Mouse (Mus musculus) left cerebral cortex, adult 2 months (tissue): ENCODE measurements around the gene Iqsec1. TPM values are rescaled to one million over a fixed set of nuclear protein-coding genes. Genes with fewer than 3 reads are reported as not detected.

Experiments
- DNase-seq, 2 experiments: peaks; one replicate each; pipeline ENCODE4 v3.0.0; 2021 to 2022; ENCODE audit warnings: low spot score in 2 of 2, mixed read lengths in 1 of 2; ENCODE audit errors: extremely low spot score in 1 of 2
- H3K27ac ChIP-seq: fragments of 200-600 bp; 2 replicates; pipeline ENCODE4 v1.8.1; 2022
- H3K4me3 ChIP-seq: fragments of 200-600 bp; 2 replicates; pipeline ENCODE4 v1.8.1; 2022
- CTCF ChIP-seq: fragments of 200-600 bp; IDR thresholded peaks from 2 replicates; pipeline ENCODE4 v1.8.1; 2022; ENCODE audit warnings: antibody characterized with exemption, mild to moderate bottlenecking, moderate library complexity
- intact Hi-C: fragments of 180-260 bp; cut with DNase I; formaldehyde crosslinking; loops from one replicate; pipeline ENCODE4 v1.15.1; 2025
- total RNA-seq, 2 experiments: library from RNA; stranded (reverse); gene quantifications; 2 replicates each; pipeline ENCODE4 v1.2.3; 2021

Gene Iqsec1
- total RNA-seq, 2 experiments from 2014 or later: 369 to 377 TPM

DNA sequence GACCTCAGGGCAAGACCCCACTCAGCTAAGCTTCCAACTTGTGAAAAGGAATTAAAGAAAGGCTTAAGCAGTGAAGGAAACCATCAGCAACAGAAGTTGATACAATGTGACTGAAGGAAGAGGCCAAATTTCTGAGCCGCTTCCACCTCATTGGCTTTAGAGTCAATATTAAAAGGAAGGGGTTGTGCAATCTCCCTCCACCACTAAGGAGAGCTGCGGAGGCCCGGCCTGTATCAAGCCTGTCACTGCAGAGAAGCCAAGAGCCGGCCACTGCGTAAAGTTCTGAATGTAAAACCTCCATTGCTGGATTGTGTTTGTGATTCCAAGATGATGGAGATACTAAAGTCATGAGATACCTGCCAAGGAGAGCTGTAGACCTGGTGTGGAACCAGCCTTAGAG is 199.0 kb downstream of the Iqsec1 start:
- intact Hi-C loops: no loop called here
- TF ChIP-seq CTCF: no peak
- Histone ChIP-seq H3K27ac (no peak overlapping the region), H3K4me3 (no peak overlapping the region)
- DNase-seq: no peak

DNA sequence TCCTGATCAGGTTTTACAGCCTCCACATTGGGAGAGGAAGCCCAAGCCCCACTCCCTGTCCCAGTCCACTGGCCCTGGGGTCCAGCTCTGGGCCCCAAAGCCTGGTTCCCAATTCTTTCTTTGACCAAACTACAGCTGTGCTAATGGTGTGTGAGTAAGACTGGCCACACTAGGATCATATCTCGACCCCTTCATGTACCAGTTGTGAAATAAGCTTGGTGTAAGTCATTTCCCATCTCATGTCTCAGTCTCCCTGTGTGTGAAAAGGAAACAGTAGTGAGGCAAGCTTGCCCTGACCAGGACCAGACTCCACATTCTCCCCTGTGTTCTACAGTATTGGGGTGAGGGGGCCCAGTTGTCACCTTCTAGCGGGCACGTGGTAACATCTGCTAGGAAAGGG is 200.9 kb downstream of the Iqsec1 start:
- TF ChIP-seq CTCF: no peak
- DNase-seq: no peak
- Histone ChIP-seq H3K4me3 (no peak overlapping the region), H3K27ac (no peak overlapping the region)
- intact Hi-C loops: no loop called here

- intact Hi-C loops: no loop called here
- H3K27ac ChIP-seq: peak overlapping the region; percentile 50; the same call in 1 of the 2 replicates
- no peak overlapping the region for H3K4me3 ChIP-seq
- DNase-seq: no peak
- no peak for TF ChIP-seq CTCF
Measured at GRCm38 (mm10) chr6:90787036-90787435, 201.4 kb downstream of the Iqsec1 start.

DNA sequence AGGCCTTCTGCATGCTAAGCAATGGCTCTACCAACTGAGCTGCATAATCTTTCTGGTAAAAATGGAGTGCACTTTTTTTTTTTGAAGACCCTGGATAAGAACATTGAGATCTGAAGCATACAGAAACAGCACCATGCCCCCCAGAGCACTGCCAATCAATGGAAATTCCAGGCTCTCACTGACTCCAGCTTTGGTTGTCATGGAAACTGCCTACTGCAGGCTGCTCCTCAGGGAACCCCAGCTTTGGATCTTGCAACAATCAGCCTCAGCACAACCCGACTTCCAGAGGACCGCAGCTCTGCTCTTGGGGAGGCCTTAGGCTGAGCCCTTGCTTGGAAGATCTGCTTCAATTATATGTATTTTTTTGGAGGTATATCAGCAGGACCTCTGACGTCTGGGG is 201.9 kb downstream of the Iqsec1 start:
- intact Hi-C loops: no loop called here
- no peak for DNase-seq

GRCm38 (mm10) chr6:90783945-90784344 is 204.5 kb downstream of the Iqsec1 start:
- peak overlapping the region; percentile 86 for H3K27ac ChIP-seq
- DNase-seq: no peak
- no peak overlapping the region for H3K4me3 ChIP-seq
- no peak for TF ChIP-seq CTCF
- intact Hi-C loops: no loop called here

More for the DNA sequence above, 201.9 kb downstream of the Iqsec1 start:
- Histone ChIP-seq H3K27ac (peak overlapping the region; percentile 50; the same call in 1 of the 2 replicates), H3K4me3 (no peak overlapping the region)
- TF ChIP-seq CTCF: no peak

- TF ChIP-seq CTCF: no peak
- Histone ChIP-seq H3K27ac (peak overlapping the region; percentile 86), H3K4me3 (no peak overlapping the region)
- no peak for DNase-seq
- intact Hi-C loops: no loop called here
Measured at GRCm38 (mm10) chr6:90783176-90783575, 205.3 kb downstream of the Iqsec1 start.

DNA sequence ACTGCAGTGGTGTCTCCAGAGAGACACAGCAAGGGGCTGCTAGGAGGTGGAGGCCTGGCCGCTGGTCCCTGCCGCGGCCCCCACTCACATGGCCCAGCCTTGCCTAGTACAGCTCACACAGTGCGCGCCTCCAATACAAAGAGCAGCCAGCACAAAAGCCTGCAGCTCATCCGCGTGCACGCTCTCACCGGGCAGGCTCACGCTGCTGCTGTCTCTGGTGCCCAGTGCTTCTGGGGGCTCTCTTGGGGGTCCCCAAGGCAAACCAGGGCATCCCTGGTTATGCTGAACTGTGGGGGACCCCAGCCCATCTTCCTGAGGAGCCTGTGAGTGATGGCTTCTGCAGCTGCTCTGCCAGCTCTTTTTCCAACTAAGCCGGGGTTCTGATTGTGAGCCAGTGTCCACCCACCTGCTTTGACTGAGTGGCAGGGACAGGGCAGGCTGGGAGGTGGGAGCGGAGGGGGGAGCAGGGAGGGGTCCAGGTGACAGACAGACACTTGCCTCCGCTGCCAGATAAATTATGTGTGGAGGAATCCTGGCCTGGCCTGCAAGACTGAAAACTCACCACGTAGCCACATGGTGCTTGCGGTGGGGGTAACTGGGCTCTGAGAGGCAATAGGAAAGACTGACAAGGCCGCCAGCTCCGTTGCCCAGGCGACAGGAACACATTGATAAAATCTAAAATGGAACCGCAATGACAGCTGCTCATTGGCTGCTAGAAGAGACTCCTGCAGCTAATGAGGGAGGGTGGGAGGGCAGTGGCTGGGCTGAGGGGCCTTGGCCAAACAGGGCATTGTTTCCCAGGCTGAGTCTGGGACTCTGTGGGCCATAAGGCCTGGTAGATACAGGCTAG is 206.3 kb downstream of the Iqsec1 start:
- peak; percentile 52 to 72 for DNase-seq
- intact Hi-C loops: no loop called here
- H3K27ac ChIP-seq: peak overlapping the region; percentile 86
- peak overlapping the region; percentile 11; the same call in 1 of the 2 replicates for H3K4me3 ChIP-seq
- TF ChIP-seq CTCF: no peak

DNA sequence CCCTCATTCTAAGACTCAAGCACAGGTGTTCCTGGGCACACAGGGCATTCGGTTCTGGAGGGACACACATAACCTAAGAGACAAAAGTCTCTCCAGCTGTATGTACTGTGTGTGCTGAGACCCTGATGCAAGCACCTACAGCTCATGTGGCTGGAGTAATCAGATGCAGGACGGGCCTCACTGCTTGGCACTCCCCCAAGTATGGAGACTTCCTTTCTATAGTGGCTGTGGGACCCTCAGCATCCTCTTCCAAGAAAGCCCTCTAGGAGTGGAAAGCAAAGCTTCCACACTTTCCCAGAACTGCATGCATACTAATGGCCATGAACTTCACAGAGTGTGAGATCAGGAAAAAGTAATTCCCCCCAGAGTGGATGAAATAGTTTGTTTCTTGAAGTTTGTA is 208.0 kb downstream of the Iqsec1 start:
- DNase-seq: no peak
- TF ChIP-seq CTCF: no peak
- intact Hi-C loops: no loop called here
- Histone ChIP-seq H3K27ac (no peak overlapping the region), H3K4me3 (no peak overlapping the region)

DNA sequence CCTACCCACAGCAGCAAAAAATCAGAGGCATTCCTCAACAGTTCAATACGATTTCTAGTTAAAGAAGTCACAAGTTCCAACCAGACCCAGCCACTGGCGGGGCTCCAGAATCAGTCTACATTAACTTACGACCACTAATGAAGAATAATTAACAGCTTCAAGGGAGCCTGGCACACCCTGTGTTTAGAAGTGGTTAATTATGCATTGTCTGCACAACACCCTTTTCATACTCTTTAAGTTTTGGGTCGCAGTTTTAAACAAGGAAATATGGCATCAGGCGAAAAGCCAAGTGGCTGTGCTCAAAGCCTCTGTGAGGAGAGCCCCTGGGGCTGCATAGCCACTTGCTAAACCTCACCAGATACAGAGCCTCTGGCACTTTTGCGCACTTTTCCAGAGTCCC is 209.6 kb downstream of the Iqsec1 start:
- no peak for DNase-seq
- Histone ChIP-seq H3K27ac (no peak overlapping the region), H3K4me3 (no peak overlapping the region)
- intact Hi-C loops: no loop called here
- TF ChIP-seq CTCF: no peak

DNA sequence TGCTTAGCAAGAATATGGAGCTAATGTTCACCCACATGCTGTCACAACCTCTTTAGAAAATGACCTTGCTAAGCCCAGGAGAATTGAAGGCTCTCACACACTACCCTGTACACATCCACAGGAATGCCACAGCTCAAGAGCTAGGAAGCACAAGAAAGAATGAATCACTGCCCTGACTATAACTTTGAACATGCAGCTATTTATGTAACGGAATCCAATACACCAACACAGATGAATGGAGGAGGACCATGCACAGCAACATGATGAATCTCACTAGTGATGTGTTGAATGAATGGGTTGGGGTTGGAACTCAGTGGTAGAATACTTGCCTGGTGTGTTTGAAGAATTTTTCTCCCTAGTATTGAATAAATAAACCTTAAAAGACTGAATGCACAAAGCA is 211.2 kb downstream of the Iqsec1 start:
- DNase-seq: no peak
- Histone ChIP-seq H3K4me3 (no peak overlapping the region), H3K27ac (no peak overlapping the region)
- TF ChIP-seq CTCF: no peak
- intact Hi-C loops: no loop called here

DNA sequence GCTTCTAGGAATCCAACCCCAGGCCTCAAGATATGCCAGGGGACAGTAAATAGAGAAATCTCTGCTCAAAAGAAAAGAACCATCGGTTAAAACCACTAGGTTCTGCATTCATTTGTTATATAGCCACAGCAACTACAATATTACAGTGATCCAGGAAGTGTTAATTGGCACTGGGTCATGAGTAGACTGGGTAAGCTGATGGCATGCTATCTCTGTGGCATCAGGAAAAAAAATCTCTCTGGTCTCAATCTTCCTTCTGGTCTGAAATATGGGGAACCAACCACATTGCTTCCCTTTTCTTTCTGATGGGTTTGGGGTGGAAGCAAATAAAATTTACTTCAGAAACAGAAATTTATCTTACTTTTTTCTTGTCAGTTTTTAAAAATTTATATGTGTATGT is 212.9 kb downstream of the Iqsec1 start:
- intact Hi-C loops: no loop called here

DNA sequence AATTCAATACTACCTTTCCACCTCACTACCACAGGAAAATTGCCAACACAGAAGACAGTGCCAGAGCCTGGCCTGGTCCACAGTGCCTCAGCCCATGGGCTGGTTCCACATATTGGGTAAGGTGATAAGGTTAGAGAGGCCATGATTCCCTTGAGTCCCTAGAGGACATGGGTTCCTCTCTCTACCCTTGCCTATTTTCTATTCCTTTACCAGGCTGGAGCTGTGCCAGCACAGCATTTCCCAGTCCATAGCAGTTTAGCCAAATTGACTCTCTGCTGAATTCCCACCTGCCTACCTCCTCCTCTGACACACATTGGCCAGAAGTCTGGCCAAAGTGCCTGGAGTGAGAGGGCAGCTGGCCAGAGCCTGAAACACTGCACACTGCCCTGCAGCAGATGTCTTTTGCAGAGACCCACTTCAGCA is 214.7 kb downstream of the Iqsec1 start:
- no peak overlapping the region for H3K4me3 ChIP-seq
- intact Hi-C loops: no loop called here
- DNase-seq: no peak
- no peak for TF ChIP-seq CTCF
- H3K27ac ChIP-seq: no peak overlapping the region; the same call in 1 of the 2 replicates

More for the DNA sequence above, 212.9 kb downstream of the Iqsec1 start:
- TF ChIP-seq CTCF: no peak
- Histone ChIP-seq H3K4me3 (no peak overlapping the region), H3K27ac (no peak overlapping the region)
- no peak for DNase-seq

- no peak overlapping the region for H3K27ac ChIP-seq
- H3K4me3 ChIP-seq: no peak overlapping the region
- no peak for DNase-seq
- intact Hi-C loops: no loop called here
- no peak for TF ChIP-seq CTCF
Measured at GRCm38 (mm10) chr6:90772120-90772519, 216.4 kb downstream of the Iqsec1 start.
